Mouse (Mus musculus) gastrocnemius, postnatal 25 days (tissue): ENCODE results near the gene Samt4. TPM values are rescaled to one million over a fixed set of nuclear protein-coding genes. Genes with fewer than 3 reads are reported as not detected.
"Not testable (repeated sequence)": the region's sequence is repeated elsewhere in the genome, so short reads cannot be mapped to it uniquely, and the experiment has no call there.

Source experiments
- DNase-seq: peaks from one replicate; pipeline ENCODE4 v3.0.0; 2022
- long read RNA-seq, 2 experiments: library from polyadenylated mRNA; stranded (forward); transcript quantifications; one replicate each; pipeline ENCODE4 v2.0.0; 2021
- total RNA-seq, 2 experiments: library from RNA; stranded (reverse); gene quantifications; 1 replicate in 1 of 2; 2 replicates in 1 of 2; pipeline ENCODE4 v1.2.3; 2021

The Samt4 gene
- total RNA-seq = not detected
- long read RNA-seq, experiment 1 = 0 reads
- long read RNA-seq, experiment 2 = 0 reads

GRCm38 (mm10) chrX:154481702-154482101, at the start of gene Samt4:
Samt4 (plus strand) TSS chrX:154482002.
- no peak for DNase-seq

- DNase-seq = not testable (repeated sequence)
Measured at GRCm38 (mm10) chrX:154443696-154444095, 38.1 kb upstream of the Samt4 start.

GRCm38 (mm10) chrX:154468386-154468785, 13.4 kb upstream of the Samt4 start:
- DNase-seq = not testable (repeated sequence)

Other genes with a start within 250 kb of the Samt4 start
- not detected for gene 4930524N10Rik, start 138.6 kb upstream of the Samt4 start, total RNA-seq
- gene Samt2, start 97.4 kb downstream of the Samt4 start, total RNA-seq = not detected